Mouse (Mus musculus): Measurements from ENCODE around the gene Nisch. TPM values are rescaled to one million over a fixed set of nuclear protein-coding genes. Genes with fewer than 3 reads are reported as not detected.

Nisch gene
- polyA plus RNA-seq, 1 experiment from 2014 or later, result 346 TPM

- Histone ChIP-seq H3K36me3 (ENCODE audit: control insufficient read depth, insufficient read depth, low read length) (peaks cover 13% of the 10 kb centered on the region), H3K4me1 (ENCODE audit: control insufficient read depth, insufficient read depth, low read length) (peaks cover 2% of the 10 kb centered on the region; the same call in 1 of the 2 replicates), H3K27me3 (ENCODE audit: control insufficient read depth, insufficient read depth, low read length) (no peaks in the 10 kb centered on the region), H3K4me2 (ENCODE audit: low read depth, severe bottlenecking) (no peak overlapping the region), H3K4me3 (ENCODE audit: low read depth, low read length) (no peak overlapping the region), H3K27ac (replicated peaks; ENCODE audit: low read depth, low read length) (no peak overlapping the region), H3K9me3 (ENCODE audit: control insufficient read depth, low read length) (no peaks in the 10 kb centered on the region), H3K9ac (ENCODE audit: low read length) (no peak overlapping the region)
- DNase-seq (ENCODE audit: low spot score) (no peak), ATAC-seq (ENCODE audit: insufficient number of reproducible peaks, low FRiP score, low TSS enrichment, low read depth) (no peak)
- WGBS, result 72% methylated on average over 9 of the region's 9 CpGs
Measured at GRCm38 (mm10) chr14:31166827-31167226, 49.9 kb downstream of the Nisch start.

GRCm38 (mm10) chr14:31165991-31166630, 50.6 kb downstream of the Nisch start:
- no peak overlapping the region for H3K4me3 ChIP-seq (ENCODE audit: low read depth, low read length)
- DNase-seq (ENCODE audit: low spot score) (no peak), ATAC-seq (ENCODE audit: insufficient number of reproducible peaks, low FRiP score, low TSS enrichment, low read depth) (no peak)
- H3K9ac ChIP-seq (ENCODE audit: low read length), result no peak overlapping the region
- H3K4me2 ChIP-seq (ENCODE audit: low read depth, severe bottlenecking), result no peak overlapping the region
- no peaks in the 10 kb centered on the region for H3K27me3 ChIP-seq (ENCODE audit: control insufficient read depth, insufficient read depth, low read length)
- WGBS, result 57% methylated on average over 10 of the region's 10 CpGs
- H3K4me1 ChIP-seq (ENCODE audit: control insufficient read depth, insufficient read depth, low read length), result peaks cover 2% of the 10 kb centered on the region; the same call in 1 of the 2 replicates
- peaks cover 6% of the 10 kb centered on the region for H3K36me3 ChIP-seq (ENCODE audit: control insufficient read depth, insufficient read depth, low read length)
- H3K9me3 ChIP-seq (ENCODE audit: control insufficient read depth, low read length), result no peaks in the 10 kb centered on the region
- H3K27ac ChIP-seq (replicated peaks; ENCODE audit: low read depth, low read length), result no peak overlapping the region

GRCm38 (mm10) chr14:31165458-31165857, 51.3 kb downstream of the Nisch start:
- ATAC-seq (ENCODE audit: insufficient number of reproducible peaks, low FRiP score, low TSS enrichment, low read depth) (no peak), DNase-seq (ENCODE audit: low spot score) (no peak)
- Histone ChIP-seq H3K27me3 (ENCODE audit: control insufficient read depth, insufficient read depth, low read length) (no peaks in the 10 kb centered on the region), H3K9ac (ENCODE audit: low read length) (no peak overlapping the region), H3K4me1 (ENCODE audit: control insufficient read depth, insufficient read depth, low read length) (peaks cover 2% of the 10 kb centered on the region; the same call in 1 of the 2 replicates), H3K4me3 (ENCODE audit: low read depth, low read length) (no peak overlapping the region), H3K27ac (replicated peaks; ENCODE audit: low read depth, low read length) (no peak overlapping the region), H3K4me2 (ENCODE audit: low read depth, severe bottlenecking) (no peak overlapping the region), H3K36me3 (ENCODE audit: control insufficient read depth, insufficient read depth, low read length) (peaks cover under 1% of the 10 kb centered on the region; the same call in 1 of the 2 replicates), H3K9me3 (ENCODE audit: control insufficient read depth, low read length) (no peaks in the 10 kb centered on the region)
- 71% methylated on average over 7 of the region's 7 CpGs for WGBS

- Histone ChIP-seq H3K9ac (ENCODE audit: low read length) (no peak overlapping the region), H3K4me1 (ENCODE audit: control insufficient read depth, insufficient read depth, low read length) (peaks cover 2% of the 10 kb centered on the region; the same call in 1 of the 2 replicates), H3K9me3 (ENCODE audit: control insufficient read depth, low read length) (no peaks in the 10 kb centered on the region), H3K27me3 (ENCODE audit: control insufficient read depth, insufficient read depth, low read length) (no peaks in the 10 kb centered on the region), H3K4me2 (ENCODE audit: low read depth, severe bottlenecking) (no peak overlapping the region), H3K4me3 (ENCODE audit: low read depth, low read length) (no peak overlapping the region), H3K36me3 (ENCODE audit: control insufficient read depth, insufficient read depth, low read length) (no peaks in the 10 kb centered on the region), H3K27ac (replicated peaks; ENCODE audit: low read depth, low read length) (no peak overlapping the region)
- ATAC-seq (ENCODE audit: insufficient number of reproducible peaks, low FRiP score, low TSS enrichment, low read depth) (no peak), DNase-seq (ENCODE audit: low spot score) (no peak)
- 63% methylated on average over 2 of the region's 2 CpGs for WGBS
Measured at GRCm38 (mm10) chr14:31165010-31165409, 51.7 kb downstream of the Nisch start.

GRCm38 (mm10) chr14:31164067-31164466, 52.7 kb downstream of the Nisch start:
- H3K36me3 ChIP-seq (ENCODE audit: control insufficient read depth, insufficient read depth, low read length), result no peaks in the 10 kb centered on the region
- H3K27ac ChIP-seq (replicated peaks; ENCODE audit: low read depth, low read length), result no peak overlapping the region
- ATAC-seq (ENCODE audit: insufficient number of reproducible peaks, low FRiP score, low TSS enrichment, low read depth) (no peak), DNase-seq (ENCODE audit: low spot score) (no peak)
- no peaks in the 10 kb centered on the region for H3K9me3 ChIP-seq (ENCODE audit: control insufficient read depth, low read length)
- WGBS, result 80% methylated on average over 8 of the region's 8 CpGs
- no peaks in the 10 kb centered on the region for H3K27me3 ChIP-seq (ENCODE audit: control insufficient read depth, insufficient read depth, low read length)
- H3K4me2 ChIP-seq (ENCODE audit: low read depth, severe bottlenecking), result no peak overlapping the region
- no peak overlapping the region for H3K9ac ChIP-seq (ENCODE audit: low read length)
- no peak overlapping the region for H3K4me3 ChIP-seq (ENCODE audit: low read depth, low read length)
- H3K4me1 ChIP-seq (ENCODE audit: control insufficient read depth, insufficient read depth, low read length), result peaks cover 2% of the 10 kb centered on the region; the same call in 1 of the 2 replicates

- no peak for DNase-seq (ENCODE audit: low spot score)
- Histone ChIP-seq H3K9me3 (ENCODE audit: control insufficient read depth, low read length) (no peaks in the 10 kb centered on the region), H3K4me1 (ENCODE audit: control insufficient read depth, insufficient read depth, low read length) (peaks cover 2% of the 10 kb centered on the region; the same call in 1 of the 2 replicates), H3K36me3 (ENCODE audit: control insufficient read depth, insufficient read depth, low read length) (no peaks in the 10 kb centered on the region), H3K9ac (ENCODE audit: low read length) (no peak overlapping the region), H3K27me3 (ENCODE audit: control insufficient read depth, insufficient read depth, low read length) (no peaks in the 10 kb centered on the region), H3K4me3 (ENCODE audit: low read depth, low read length) (no peak overlapping the region), H3K27ac (replicated peaks; ENCODE audit: low read depth, low read length) (no peak overlapping the region), H3K4me2 (ENCODE audit: low read depth, severe bottlenecking) (no peak overlapping the region)
- ATAC-seq (ENCODE audit: insufficient number of reproducible peaks, low FRiP score, low TSS enrichment, low read depth), result no peak
- WGBS, result 82% methylated on average over 10 of the region's 10 CpGs
Measured at GRCm38 (mm10) chr14:31161638-31162037, 55.1 kb downstream of the Nisch start.

- Histone ChIP-seq H3K4me2 (ENCODE audit: low read depth, severe bottlenecking) (no peak overlapping the region), H3K4me1 (ENCODE audit: control insufficient read depth, insufficient read depth, low read length) (peaks cover 2% of the 10 kb centered on the region; the same call in 1 of the 2 replicates), H3K9ac (ENCODE audit: low read length) (no peak overlapping the region), H3K27ac (replicated peaks; ENCODE audit: low read depth, low read length) (no peak overlapping the region), H3K27me3 (ENCODE audit: control insufficient read depth, insufficient read depth, low read length) (no peaks in the 10 kb centered on the region), H3K4me3 (ENCODE audit: low read depth, low read length) (no peak overlapping the region), H3K9me3 (ENCODE audit: control insufficient read depth, low read length) (no peaks in the 10 kb centered on the region), H3K36me3 (ENCODE audit: control insufficient read depth, insufficient read depth, low read length) (no peaks in the 10 kb centered on the region)
- DNase-seq (ENCODE audit: low spot score), result no peak
- no peak for ATAC-seq (ENCODE audit: insufficient number of reproducible peaks, low FRiP score, low TSS enrichment, low read depth)
- 94% methylated on average over 7 of the region's 7 CpGs for WGBS
Measured at GRCm38 (mm10) chr14:31161191-31161590, 55.6 kb downstream of the Nisch start.

GRCm38 (mm10) chr14:31160196-31161150, 56.3 kb downstream of the Nisch start:
- WGBS, result 86% methylated on average over 27 of the region's 27 CpGs
- H3K36me3 ChIP-seq (ENCODE audit: control insufficient read depth, insufficient read depth, low read length), result no peaks in the 10 kb centered on the region
- H3K9ac ChIP-seq (ENCODE audit: low read length), result no peak overlapping the region
- no peaks in the 10 kb centered on the region for H3K27me3 ChIP-seq (ENCODE audit: control insufficient read depth, insufficient read depth, low read length)
- H3K4me2 ChIP-seq (ENCODE audit: low read depth, severe bottlenecking), result no peak overlapping the region
- no peak overlapping the region for H3K27ac ChIP-seq (replicated peaks; ENCODE audit: low read depth, low read length)
- ATAC-seq (ENCODE audit: insufficient number of reproducible peaks, low FRiP score, low TSS enrichment, low read depth) (no peak), DNase-seq (ENCODE audit: low spot score) (no peak)
- H3K4me3 ChIP-seq (ENCODE audit: low read depth, low read length), result no peak overlapping the region
- H3K4me1 ChIP-seq (ENCODE audit: control insufficient read depth, insufficient read depth, low read length), result peaks cover under 1% of the 10 kb centered on the region; the same call in 1 of the 2 replicates
- no peaks in the 10 kb centered on the region for H3K9me3 ChIP-seq (ENCODE audit: control insufficient read depth, low read length)
